Mouse (Mus musculus): ENCODE measurements around the gene Mepe. TPM values are rescaled to one million over a fixed set of nuclear protein-coding genes. Genes with fewer than 3 reads are reported as not detected.

Gene Mepe
- total RNA-seq (2014; rRNA removed) = not detected in 2 replicates
- polyA plus RNA-seq (2015; fragmentation: Nextera tagmentation; extraction: Ambion mirVana) = not detected in 2 replicates

- 73% methylated on average over 6 of the region's 6 CpGs for WGBS
Measured at GRCm38 (mm10) chr5:104325029-104325428, at the start of gene Mepe. Gene Mepe (plus strand): TSS chr5:104325329.

DNA sequence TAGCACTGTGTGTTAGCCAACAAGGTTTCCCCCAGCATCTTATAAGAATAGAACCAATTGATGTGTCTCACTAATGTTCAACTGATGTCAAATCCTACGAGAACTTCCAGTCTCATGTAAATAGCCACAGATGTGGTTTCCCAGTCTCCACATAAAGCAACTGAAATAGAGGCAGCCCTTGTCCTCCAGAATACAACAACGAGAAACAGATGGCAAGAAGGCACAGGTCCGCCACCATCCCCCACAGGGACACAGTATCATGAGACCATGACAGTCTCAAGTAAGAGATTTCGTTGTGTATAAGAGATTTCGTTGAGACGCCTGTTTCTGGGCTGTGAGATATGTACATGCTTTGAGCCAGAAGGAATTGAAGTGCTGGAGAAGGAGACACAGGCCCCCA lies 30.9 kb upstream of the Mepe start:
- no peak overlapping the region for H3K4me2 ChIP-seq (ENCODE audit: low read depth, low read length, poor library complexity, severe bottlenecking)
- WGBS = 77% methylated on average over 6 of the region's 6 CpGs
- H3K9me3 ChIP-seq (ENCODE audit: low read length) = no peaks in the 10 kb centered on the region
- DNase-seq (ENCODE audit: low spot score) = no peak
- no peak for TF ChIP-seq CTCF (IDR thresholded peaks at IDR 0.05)
- ATAC-seq (ENCODE audit: low FRiP score) = no peak
- H3K9ac ChIP-seq (replicated peaks; ENCODE audit: low read length, poor library complexity, severe bottlenecking) = no peak overlapping the region
- H3K27ac ChIP-seq (ENCODE audit: low read depth, low read length) = no peak overlapping the region
- H3K36me3 ChIP-seq (ENCODE audit: insufficient read depth, low read length) = no peaks in the 10 kb centered on the region
- no peak overlapping the region for H3K4me3 ChIP-seq (ENCODE audit: low read depth, low read length)
- H3K4me1 ChIP-seq (ENCODE audit: insufficient read depth, low read length) = no peaks in the 10 kb centered on the region
- H3K27me3 ChIP-seq (ENCODE audit: insufficient read depth, low read length) = no peaks in the 10 kb centered on the region

More at GRCm38 (mm10) chr5:104325029-104325428, at the start of gene Mepe:
- Histone ChIP-seq H3K9me3 (ENCODE audit: low read length) (no peaks in the 10 kb centered on the region), H3K36me3 (ENCODE audit: insufficient read depth, low read length) (no peaks in the 10 kb centered on the region), H3K27ac (ENCODE audit: low read depth, low read length) (no peak within 1 kb of the TSS), H3K4me1 (ENCODE audit: insufficient read depth, low read length) (no peaks in the 10 kb centered on the region), H3K27me3 (ENCODE audit: insufficient read depth, low read length) (no peaks in the 10 kb centered on the region), H3K4me2 (ENCODE audit: low read depth, low read length, poor library complexity, severe bottlenecking) (no peak within 1 kb of the TSS), H3K4me3 (ENCODE audit: low read depth, low read length) (no peak within 1 kb of the TSS), H3K9ac (replicated peaks; ENCODE audit: low read length, poor library complexity, severe bottlenecking) (no peak within 1 kb of the TSS)
- ATAC-seq (ENCODE audit: low FRiP score) (no peak), DNase-seq (ENCODE audit: low spot score) (no peak)
- TF ChIP-seq CTCF (IDR thresholded peaks at IDR 0.05) = no peak

DNA sequence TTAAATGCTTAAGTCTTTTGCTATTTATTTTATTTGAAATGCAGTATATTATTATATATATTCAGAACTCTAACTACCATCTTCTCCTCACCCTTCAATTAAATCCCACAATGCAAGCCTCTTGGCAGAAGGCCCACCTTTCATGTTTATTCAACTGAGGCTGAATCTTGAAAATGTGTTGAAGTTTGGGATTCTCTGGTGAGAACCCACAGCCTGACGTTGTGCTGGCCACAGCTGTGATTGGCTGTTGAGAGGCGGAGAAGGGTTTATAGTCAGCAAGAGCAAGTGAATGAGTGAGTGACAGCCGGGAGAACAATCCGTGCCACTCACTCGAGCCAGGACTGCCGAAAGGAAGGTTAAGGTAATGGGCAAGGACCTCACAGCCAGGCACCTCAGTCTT lies 26.1 kb upstream of the Mepe start, which contains the start of gene Ibsp:
Gene Ibsp (plus strand): TSS at position 178 of the 400 bp plus-strand sequence.
- Histone ChIP-seq H3K9me3 (ENCODE audit: low read length) (no peaks in the 10 kb centered on the region), H3K4me3 (ENCODE audit: low read depth, low read length) (no peak within 1 kb of the TSS), H3K4me1 (ENCODE audit: insufficient read depth, low read length) (no peaks in the 10 kb centered on the region), H3K36me3 (ENCODE audit: insufficient read depth, low read length) (no peaks in the 10 kb centered on the region), H3K4me2 (ENCODE audit: low read depth, low read length, poor library complexity, severe bottlenecking) (no peak within 1 kb of the TSS), H3K27ac (ENCODE audit: low read depth, low read length) (no peak within 1 kb of the TSS), H3K9ac (replicated peaks; ENCODE audit: low read length, poor library complexity, severe bottlenecking) (no peak within 1 kb of the TSS), H3K27me3 (ENCODE audit: insufficient read depth, low read length) (no peaks in the 10 kb centered on the region)
- no peak for ATAC-seq (ENCODE audit: low FRiP score)
- no peak for DNase-seq (ENCODE audit: low spot score)
- no peak for TF ChIP-seq CTCF (IDR thresholded peaks at IDR 0.05)
- 55% methylated on average over 6 of the region's 6 CpGs for WGBS

DNA sequence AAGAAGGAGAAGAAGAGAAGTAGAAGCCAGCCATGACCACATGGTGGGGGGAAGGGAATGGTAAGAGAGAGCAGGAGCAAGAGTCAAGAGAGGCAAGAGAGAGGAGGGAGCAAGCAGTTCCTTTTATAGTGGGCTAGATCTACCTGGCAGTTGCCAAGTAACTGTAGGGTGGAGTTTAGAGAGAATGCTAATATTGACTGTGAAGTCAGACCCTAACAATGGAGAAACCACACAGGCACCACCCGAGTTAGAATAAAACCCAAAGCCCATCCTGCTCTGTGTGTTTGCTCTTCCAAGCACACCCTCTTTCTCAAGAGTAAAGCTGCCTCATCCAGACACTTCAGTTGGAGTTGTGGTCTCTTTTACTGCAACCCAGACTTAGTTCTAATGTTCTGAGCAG lies 11.1 kb upstream of the Mepe start:
- H3K4me1 ChIP-seq (ENCODE audit: insufficient read depth, low read length) = no peaks in the 10 kb centered on the region
- 75% methylated on average over 1 of the region's 1 CpGs for WGBS
- H3K27me3 ChIP-seq (ENCODE audit: insufficient read depth, low read length) = no peaks in the 10 kb centered on the region
- DNase-seq (ENCODE audit: low spot score) (no peak), ATAC-seq (ENCODE audit: low FRiP score) (no peak)
- no peak for TF ChIP-seq CTCF (IDR thresholded peaks at IDR 0.05)
- no peak overlapping the region for H3K4me2 ChIP-seq (ENCODE audit: low read depth, low read length, poor library complexity, severe bottlenecking)
- no peak overlapping the region for H3K27ac ChIP-seq (ENCODE audit: low read depth, low read length)
- no peaks in the 10 kb centered on the region for H3K9me3 ChIP-seq (ENCODE audit: low read length)
- no peak overlapping the region for H3K4me3 ChIP-seq (ENCODE audit: low read depth, low read length)
- H3K36me3 ChIP-seq (ENCODE audit: insufficient read depth, low read length) = no peaks in the 10 kb centered on the region
- no peak overlapping the region for H3K9ac ChIP-seq (replicated peaks; ENCODE audit: low read length, poor library complexity, severe bottlenecking)

- H3K27ac ChIP-seq (ENCODE audit: low read depth, low read length) = no peak overlapping the region
- DNase-seq (ENCODE audit: low spot score) (no peak), ATAC-seq (ENCODE audit: low FRiP score) (no peak)
- no peaks in the 10 kb centered on the region for H3K4me1 ChIP-seq (ENCODE audit: insufficient read depth, low read length)
- no peak for TF ChIP-seq CTCF (IDR thresholded peaks at IDR 0.05)
- 76% methylated on average over 4 of the region's 4 CpGs for WGBS
- no peak overlapping the region for H3K4me3 ChIP-seq (ENCODE audit: low read depth, low read length)
- no peaks in the 10 kb centered on the region for H3K9me3 ChIP-seq (ENCODE audit: low read length)
- H3K36me3 ChIP-seq (ENCODE audit: insufficient read depth, low read length) = no peaks in the 10 kb centered on the region
- no peak overlapping the region for H3K9ac ChIP-seq (replicated peaks; ENCODE audit: low read length, poor library complexity, severe bottlenecking)
- H3K27me3 ChIP-seq (ENCODE audit: insufficient read depth, low read length) = no peaks in the 10 kb centered on the region
- H3K4me2 ChIP-seq (ENCODE audit: low read depth, low read length, poor library complexity, severe bottlenecking) = no peak overlapping the region
Measured at GRCm38 (mm10) chr5:104326884-104327283, 1.8 kb downstream of the Mepe start.

DNA sequence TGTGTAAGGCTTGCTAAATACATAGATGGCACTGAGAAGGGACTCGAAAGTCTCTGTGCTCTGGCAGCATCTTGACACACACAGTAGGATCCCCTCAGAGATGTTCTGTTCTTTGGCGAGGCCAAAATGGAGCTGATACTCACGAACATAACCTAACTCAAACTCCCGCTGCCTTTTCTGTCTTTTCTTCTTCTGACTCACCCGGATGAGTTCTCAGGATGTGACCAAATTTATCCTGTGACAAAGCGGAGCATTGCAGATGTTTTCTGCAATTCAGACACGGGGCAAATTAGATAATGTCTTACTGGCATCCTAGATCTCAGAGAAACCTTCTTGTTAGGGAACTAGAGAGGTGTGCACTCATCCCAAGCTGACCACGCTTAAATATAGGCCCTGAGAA lies 2.3 kb downstream of the Mepe start:
- no peaks in the 10 kb centered on the region for H3K36me3 ChIP-seq (ENCODE audit: insufficient read depth, low read length)
- ATAC-seq (ENCODE audit: low FRiP score) = no peak; the same call in 1 of the 2 replicates
- no peak overlapping the region for H3K4me3 ChIP-seq (ENCODE audit: low read depth, low read length)
- TF ChIP-seq CTCF (IDR thresholded peaks at IDR 0.05) = no peak
- 75% methylated on average over 8 of the region's 8 CpGs for WGBS
- no peak overlapping the region for H3K4me2 ChIP-seq (ENCODE audit: low read depth, low read length, poor library complexity, severe bottlenecking)
- no peak overlapping the region for H3K27ac ChIP-seq (ENCODE audit: low read depth, low read length)
- H3K9ac ChIP-seq (replicated peaks; ENCODE audit: low read length, poor library complexity, severe bottlenecking) = no peak overlapping the region
- no peaks in the 10 kb centered on the region for H3K27me3 ChIP-seq (ENCODE audit: insufficient read depth, low read length)
- DNase-seq (ENCODE audit: low spot score) = no peak
- H3K4me1 ChIP-seq (ENCODE audit: insufficient read depth, low read length) = no peaks in the 10 kb centered on the region
- H3K9me3 ChIP-seq (ENCODE audit: low read length) = no peaks in the 10 kb centered on the region
